Mouse (Mus musculus) bone marrow macrophage, adult 2 months (primary cell): ENCODE measurements around the gene Rgma.

Source experiments
- CTCF ChIP-seq: IDR thresholded peaks from 2 replicates; pipeline ENCODE4 v1.5.1; 2012; ENCODE audit warnings: low read depth, mild to moderate bottlenecking, low read length, moderate library complexity
- POLR2A ChIP-seq: IDR thresholded peaks from 2 replicates; pipeline ENCODE4 v1.6.1; 2012; ENCODE audit warnings: mild to moderate bottlenecking, low read depth, low read length, borderline replicate concordance

DNA sequence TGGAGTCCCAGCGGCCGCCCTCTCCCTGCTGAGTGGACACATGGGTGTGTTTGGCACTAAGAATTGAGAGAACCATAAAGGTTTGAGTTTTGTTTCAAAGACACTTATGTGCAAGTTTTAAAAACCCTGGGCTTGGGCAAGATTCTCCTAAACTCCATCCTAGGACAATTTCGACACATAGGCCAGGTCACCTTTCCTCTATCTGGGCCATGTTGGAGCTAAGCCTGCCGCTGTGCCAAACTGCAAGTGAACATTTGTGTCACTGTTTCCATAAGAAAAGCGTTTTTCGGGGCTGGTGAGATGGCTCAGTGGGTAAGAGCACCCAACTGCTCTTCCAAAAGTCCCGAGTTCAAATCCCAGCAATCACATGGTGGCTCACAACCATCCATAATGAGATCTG lies 50.1 kb downstream of the Rgma start:
- TF ChIP-seq POLR2A (no peak), CTCF (no peak)
